9 mouse cellular contexts compared by ENCODE assay signal in the genomic region with DNA sequence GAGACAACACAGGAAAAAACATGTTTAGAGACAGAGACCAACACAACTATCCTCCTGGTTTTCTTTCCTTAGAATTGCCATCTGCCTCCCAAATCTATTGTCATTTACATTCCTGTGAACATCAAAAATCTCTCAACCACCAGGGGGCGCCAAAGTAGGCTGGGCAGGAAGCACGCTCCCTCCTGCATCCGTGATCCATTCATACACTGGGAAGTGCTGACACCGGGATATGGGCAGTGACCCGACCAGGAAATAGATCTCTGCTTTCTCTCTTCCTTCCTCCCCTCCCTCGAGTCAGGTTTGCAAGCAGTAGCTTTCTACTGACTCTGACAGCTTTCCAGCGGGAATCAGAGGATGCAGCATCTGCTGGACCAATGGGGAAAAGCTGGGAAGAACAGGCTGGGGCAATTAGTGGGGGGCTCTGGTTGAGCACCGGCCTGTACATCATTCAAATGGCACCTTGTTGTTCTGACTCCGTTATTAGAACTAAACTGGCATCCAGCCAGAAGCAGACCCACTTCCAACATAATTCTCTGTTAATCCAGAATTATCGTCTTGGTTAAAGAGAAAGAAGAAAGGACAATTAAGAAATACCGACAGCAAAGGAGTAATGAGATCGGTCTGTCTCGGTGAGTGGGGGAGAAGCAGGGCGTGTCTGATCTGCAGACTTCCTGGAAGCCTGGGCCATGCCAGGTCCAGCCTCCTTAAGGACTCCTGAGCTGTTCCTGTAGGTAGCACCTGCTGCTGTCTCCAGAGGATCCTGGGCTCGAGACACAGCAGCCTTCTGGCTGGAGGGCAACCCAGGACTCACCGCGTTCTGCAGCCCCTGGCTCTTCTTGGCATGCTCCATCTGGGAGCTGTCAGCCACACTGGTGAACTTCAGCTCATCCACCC. TPM values are rescaled to one million over a fixed set of nuclear protein-coding genes. Genes with fewer than 3 reads are reported as not detected.
DNase-seq lines count a peak whose midpoint lies in the region; ATAC-seq and TF ChIP-seq lines count a peak whose summit lies in the region.
"Had no signal": no experiment of that assay in that cellular context is flagged by ENCODE, and none has a peak within 500 bp of the region (broad histone marks: within the 10 kb centered on the region; RNA-seq: fewer than 3 reads in every experiment).

No protein-coding gene starts in this region.

- H3K27me3 ChIP-seq in intestine, postnatal 0 days (replicated peaks; ENCODE audit: control insufficient read depth, insufficient read depth, low read length) = no peaks in the 10 kb centered on the region
- H3K27me3 ChIP-seq in limb, embryonic 12.5 days = no peaks in the 10 kb centered on the region
- H3K27me3 ChIP-seq in neural tube, embryonic 11.5 days (ENCODE audit: control insufficient read depth, insufficient read depth, low read length) = no peaks in the 10 kb centered on the region

- peak; percentile 93 for ATAC-seq in intestine, postnatal 0 days
- ATAC-seq in limb, embryonic 12.5 days (ENCODE audit: insufficient number of reproducible peaks, insufficient read depth, low FRiP score, low TSS enrichment, low read depth) = no peak
- no peak for ATAC-seq in neural tube, embryonic 11.5 days (ENCODE audit: insufficient read depth, low FRiP score, low TSS enrichment)

- peak overlapping the region; percentile 12; the same call in 1 of the 2 replicates for H3K9ac ChIP-seq in intestine, postnatal 0 days (ENCODE audit: low read depth, low read length)
- no peak overlapping the region for H3K9ac ChIP-seq in limb, embryonic 12.5 days (replicated peaks)
- no peak overlapping the region for H3K9ac ChIP-seq in neural tube, embryonic 11.5 days (ENCODE audit: low read length)
- H3K9ac ChIP-seq: liver, embryonic 15.5 days had no signal

- H3K9me3 ChIP-seq in intestine, postnatal 0 days (ENCODE audit: control insufficient read depth) = 0 out of 2 replicates have a peak, but pooled peaks cover 4% of the 10 kb centered on the region
- peaks cover 5% of the 10 kb centered on the region; the same call in 1 of the 2 replicates for H3K9me3 ChIP-seq in limb, embryonic 12.5 days
- H3K9me3 ChIP-seq in neural tube, embryonic 11.5 days (ENCODE audit: control insufficient read depth, low read length) = no peaks in the 10 kb centered on the region
- H3K9me3 ChIP-seq: liver, embryonic 15.5 days had no signal

- peak overlapping the region; percentile 31 for H3K4me3 ChIP-seq in intestine, postnatal 0 days (ENCODE audit: low read depth, low read length)
- H3K4me3 ChIP-seq in limb, embryonic 12.5 days (replicated peaks) = no peak overlapping the region
- no peak overlapping the region for H3K4me3 ChIP-seq in neural tube, embryonic 11.5 days (ENCODE audit: low read depth, low read length)
- H3K4me3 ChIP-seq: liver, embryonic 15.5 days had no signal

- DNase-seq in right cerebral cortex, adult 18-20 months = peak; percentile 67
- no peak for DNase-seq in right cerebral cortex, postnatal 36 days (ENCODE audit: low spot score in 2 of 2)
- peak; percentile 66 for DNase-seq in brain, embryonic 14.5 days (ENCODE audit: low read depth)
- DNase-seq in frontal cortex, adult 2 months (ENCODE audit: extremely low spot score in 1 of 2, low spot score in 1 of 2) = peak; percentile 17 to 90
- DNase-seq in neural tube, embryonic 11.5 days (ENCODE audit: low spot score) = peak; percentile 65
- DNase-seq in thymus, postnatal 4 days = peak; percentile 88

- TF ChIP-seq POLR2A in brain, embryonic 14.5 days (IDR thresholded peaks at IDR 0.05; ENCODE audit: borderline replicate concordance, extremely low read depth, insufficient read depth, insufficient read length, poor library complexity, severe bottlenecking) = no peak

- TF ChIP-seq CTCF in brain, embryonic 14.5 days (IDR thresholded peaks at IDR 0.05; ENCODE audit: borderline replicate concordance, extremely low read depth, insufficient read depth, insufficient read length) = peak; percentile 70
- peak; percentile 96 for TF ChIP-seq CTCF in intestine, postnatal 0 days (IDR thresholded peaks at IDR 0.05; ENCODE audit: low read depth)

- H3K4me1 ChIP-seq in intestine, postnatal 0 days (replicated peaks; ENCODE audit: control insufficient read depth, insufficient read depth, low read length) = no peaks in the 10 kb centered on the region
- H3K4me1 ChIP-seq in limb, embryonic 12.5 days (replicated peaks) = no peaks in the 10 kb centered on the region
- H3K4me1 ChIP-seq in neural tube, embryonic 11.5 days (ENCODE audit: control insufficient read depth, insufficient read depth, low read length) = no peaks in the 10 kb centered on the region
- H3K4me1 ChIP-seq: liver, embryonic 15.5 days had no signal

- H3K4me2 ChIP-seq in intestine, postnatal 0 days (replicated peaks; ENCODE audit: low read depth) = peak overlapping the region; percentile 60
- H3K4me2 ChIP-seq in limb, embryonic 12.5 days = 0 out of 2 replicates have a peak overlapping the region, but pooled peaks have one; percentile 16
- no peak overlapping the region for H3K4me2 ChIP-seq in neural tube, embryonic 11.5 days (ENCODE audit: low read depth)
- H3K4me2 ChIP-seq: liver, embryonic 15.5 days had no signal

- 25% methylated on average over 17 of the region's 17 CpGs for WGBS in intestine, postnatal 0 days
- WGBS in limb, embryonic 12.5 days = 41% methylated on average over 17 of the region's 17 CpGs
- 48% methylated on average over 17 of the region's 17 CpGs for WGBS in neural tube, embryonic 11.5 days

- H3K36me3 ChIP-seq in intestine, postnatal 0 days (ENCODE audit: control insufficient read depth, insufficient read depth) = no peaks in the 10 kb centered on the region
- no peaks in the 10 kb centered on the region for H3K36me3 ChIP-seq in limb, embryonic 12.5 days
- H3K36me3 ChIP-seq in neural tube, embryonic 11.5 days (ENCODE audit: control insufficient read depth, insufficient read depth, low read length) = no peaks in the 10 kb centered on the region
- H3K36me3 ChIP-seq: liver, embryonic 15.5 days had no signal

- peak overlapping the region; percentile 76 for H3K27ac ChIP-seq in intestine, postnatal 0 days (ENCODE audit: low read depth, low read length)
- H3K27ac ChIP-seq in limb, embryonic 12.5 days = peak overlapping the region; percentile 41; the same call in 1 of the 2 replicates
- H3K27ac ChIP-seq in neural tube, embryonic 11.5 days (ENCODE audit: low read depth, low read length) = no peak overlapping the region
- H3K27ac ChIP-seq: liver, embryonic 15.5 days had no signal

RNA-seq across cellular contexts. Expression of gene Nrap, which starts 33.1 kb away (rescaled TPM):
- 0.38 and 0.42 TPM in 2 replicates for polyA plus RNA-seq in brain, embryonic 14.5 days (2012; rRNA removed)
- polyA plus RNA-seq in frontal cortex, adult 2 months (2012; rRNA removed) = 0.46 and 0.58 TPM in 2 replicates
- polyA plus RNA-seq in intestine, postnatal 0 days (2015; fragmentation: Nextera tagmentation; extraction: Ambion mirVana) = 0.22 TPM in 2 replicates
- polyA plus RNA-seq in limb, embryonic 12.5 days (2016; fragmentation: Nextera tagmentation; extraction: Ambion mirVana) = 0.38 and 0.61 TPM in 2 replicates
- 0.16 and 0.18 TPM in 2 replicates for polyA plus RNA-seq in neural tube, embryonic 11.5 days (2014; fragmentation: Nextera tagmentation; extraction: Ambion mirVana)

RNA-seq across cellular contexts. Expression of gene Casp7, which starts 40.2 kb away (rescaled TPM):
- polyA plus RNA-seq in brain, embryonic 14.5 days (2012; rRNA removed) = 9.7 and 12.4 TPM in 2 replicates
- 5.1 and 5.3 TPM in 2 replicates for polyA plus RNA-seq in frontal cortex, adult 2 months (2012; rRNA removed)
- polyA plus RNA-seq in intestine, postnatal 0 days (2015; fragmentation: Nextera tagmentation; extraction: Ambion mirVana) = 51.6 and 55.6 TPM in 2 replicates
- 29.8 and 31.5 TPM in 2 replicates for polyA plus RNA-seq in limb, embryonic 12.5 days (2016; fragmentation: Nextera tagmentation; extraction: Ambion mirVana)
- polyA plus RNA-seq in neural tube, embryonic 11.5 days (2014; fragmentation: Nextera tagmentation; extraction: Ambion mirVana) = 18.3 and 18.5 TPM in 2 replicates

Comparison
In these comparisons a context has a peak if more than half of its experiments do, and no peak if none do; other contexts are left out.
1. DNase-seq: peak in right cerebral cortex, adult 18-20 months (single experiment), brain, embryonic 14.5 days (single experiment), frontal cortex, adult 2 months (2 of 2), neural tube, embryonic 11.5 days (single experiment) and thymus, postnatal 4 days (single experiment); none in right cerebral cortex, postnatal 36 days (0 of 2).